Mouse (Mus musculus) limb, embryonic 14.5 days (tissue): ENCODE data around the gene Ciart. TPM values are rescaled to one million over a fixed set of nuclear protein-coding genes. Genes with fewer than 3 reads are reported as not detected.

Experiments
- ATAC-seq: fragments of 200-750 bp; cut with Nextera tagmentation; 2 replicates; pipeline ENCODE4 v1.8.0; 2017; ENCODE audit warnings: low read depth, moderate number of reproducible peaks, moderate TSS enrichment; ENCODE audit not compliant: low FRiP score
- DNase-seq: peaks from one replicate; pipeline ENCODE4 v3.0.0-alpha.2; 2015; ENCODE audit warnings: low spot score
- H3K27ac ChIP-seq: fragments of 300-500 bp; sonication (generic); replicated peaks from 2 replicates; pipeline ENCODE4 v1.5.1; 2014; ENCODE audit warnings: low read depth, mild to moderate bottlenecking, low read length, moderate library complexity, mixed read lengths
- H3K27me3 ChIP-seq: fragments of 300-500 bp; sonication (generic); 2 replicates; pipeline ENCODE4 v1.6.1; 2014; ENCODE audit warnings: low read length, mixed read lengths; ENCODE audit not compliant: control insufficient read depth, insufficient read depth
- H3K36me3 ChIP-seq: fragments of 300-500 bp; sonication (generic); 2 replicates; pipeline ENCODE4 v1.6.1; 2014; ENCODE audit warnings: mild to moderate bottlenecking, low read length, moderate library complexity, mixed read lengths; ENCODE audit not compliant: control insufficient read depth, insufficient read depth
- H3K4me1 ChIP-seq: fragments of 300-500 bp; sonication (generic); 2 replicates; pipeline ENCODE4 v1.6.1; 2014; ENCODE audit warnings: antibody characterized with exemption, low read length, mixed read lengths; ENCODE audit not compliant: control insufficient read depth, insufficient read depth
- H3K4me2 ChIP-seq: fragments of 300-500 bp; sonication (generic); replicated peaks from 2 replicates; pipeline ENCODE4 v1.6.1; 2014; ENCODE audit warnings: low read depth, mild to moderate bottlenecking, low read length, moderate library complexity; ENCODE audit not compliant: severe bottlenecking
- H3K4me3 ChIP-seq: fragments of 300-500 bp; sonication (generic); replicated peaks from 2 replicates; pipeline ENCODE4 v1.5.1; 2014; ENCODE audit warnings: low read length
- H3K9ac ChIP-seq: fragments of 300-500 bp; sonication (generic); 2 replicates; pipeline ENCODE4 v1.6.1; 2014; ENCODE audit warnings: mild to moderate bottlenecking, low read depth, low read length, moderate library complexity; ENCODE audit not compliant: severe bottlenecking
- H3K9me3 ChIP-seq: fragments of 300-500 bp; sonication (generic); 2 replicates; pipeline ENCODE4 v1.6.1; 2016; ENCODE audit warnings: low read length; ENCODE audit not compliant: control insufficient read depth
- POLR2A ChIP-seq: fragments of 200-500 bp; IDR thresholded peaks from 2 replicates; pipeline ENCODE4 v1.8.0; 2012; ENCODE audit warnings: inconsistent platforms, mild to moderate bottlenecking, moderate library complexity, borderline replicate concordance; ENCODE audit not compliant: insufficient read depth, insufficient read length; ENCODE audit errors: extremely low read depth
- WGBS: fragments of 180-500 bp; shearing (Covaris S2); extraction: QIAGEN DNeasy Blood & Tissue Kit; methylation state at CpG from one replicate; pipeline ENCODE4 v1.1.7; 2014; 5-methylcytosine and 5-hydroxymethylcytosine counted together
- polyA plus RNA-seq, 2 experiments: library from polyadenylated mRNA; depleted of rRNA in 1 of 2; stranded (reverse) in 1 of 2; unstranded in 1 of 2; fragments of >200 nt; fragmentation: Nextera tagmentation in 1 of 2; extraction: Ambion mirVana in 1 of 2; gene quantifications; 2 replicates each; pipeline versions ENCODE4 v1.2.1 to v1.2.3; 2012 to 2014

Ciart gene
- polyA plus RNA-seq, 2 experiments = 4.4 to 8.4 TPM

- TF ChIP-seq POLR2A = no peak
- ATAC-seq = no peak
- no peaks in the 10 kb centered on the region for H3K4me1 ChIP-seq
- no peak overlapping the region for H3K27ac ChIP-seq
- H3K4me2 ChIP-seq = no peak overlapping the region
- no peaks in the 10 kb centered on the region for H3K9me3 ChIP-seq
- DNase-seq = no peak
- H3K9ac ChIP-seq = no peak overlapping the region
- no peaks in the 10 kb centered on the region for H3K27me3 ChIP-seq
- WGBS = 93% methylated on average over 4 of the region's 4 CpGs
- no peak overlapping the region for H3K4me3 ChIP-seq
- peaks cover 61% of the 10 kb centered on the region for H3K36me3 ChIP-seq
These were observed 53.0 kb downstream of the Ciart start for GRCm38 (mm10) chr3:95829053-95829452.

Other genes starting within 250 kb of the Ciart start
- gene Mcl1, start 223.5 kb downstream of the Ciart start, polyA plus RNA-seq (2012; rRNA removed) = 64.5 and 72.1 TPM in 2 replicates
- gene Mcl1, start 223.5 kb downstream of the Ciart start, polyA plus RNA-seq (2014; fragmentation: Nextera tagmentation; extraction: Ambion mirVana) = 67.8 and 73.5 TPM in 2 replicates
- gene Adamtsl4, start 194.3 kb downstream of the Ciart start, polyA plus RNA-seq (2012; rRNA removed) = 3.3 and 3.6 TPM in 2 replicates
- 2.8 and 3.4 TPM in 2 replicates for gene Adamtsl4, start 194.3 kb downstream of the Ciart start, polyA plus RNA-seq (2014; fragmentation: Nextera tagmentation; extraction: Ambion mirVana)
- gene Ecm1, start 142.7 kb downstream of the Ciart start, polyA plus RNA-seq (2012; rRNA removed) = 16.2 and 21.9 TPM in 2 replicates
- 11.8 and 12.5 TPM in 2 replicates for gene Ecm1, start 142.7 kb downstream of the Ciart start, polyA plus RNA-seq (2014; fragmentation: Nextera tagmentation; extraction: Ambion mirVana)
- 38.4 and 40.9 TPM in 2 replicates for gene Tars2, start 122.0 kb downstream of the Ciart start, polyA plus RNA-seq (2012; rRNA removed)
- gene Tars2, start 122.0 kb downstream of the Ciart start, polyA plus RNA-seq (2014; fragmentation: Nextera tagmentation; extraction: Ambion mirVana) = 39.6 and 40.3 TPM in 2 replicates
- gene Rprd2, start 63.4 kb downstream of the Ciart start, polyA plus RNA-seq (2012; rRNA removed) = 22.0 and 23.3 TPM in 2 replicates
- gene Rprd2, start 63.4 kb downstream of the Ciart start, polyA plus RNA-seq (2014; fragmentation: Nextera tagmentation; extraction: Ambion mirVana) = 19.9 and 24.8 TPM in 2 replicates
- 44.1 and 53.8 TPM in 2 replicates for gene Prpf3, start 26.4 kb downstream of the Ciart start, polyA plus RNA-seq (2012; rRNA removed)
- gene Prpf3, start 26.4 kb downstream of the Ciart start, polyA plus RNA-seq (2014; fragmentation: Nextera tagmentation; extraction: Ambion mirVana) = 46.1 and 50.9 TPM in 2 replicates
- 113 and 155 TPM in 2 replicates for gene Mrps21, start 10.7 kb downstream of the Ciart start, polyA plus RNA-seq (2012; rRNA removed)
- gene Mrps21, start 10.7 kb downstream of the Ciart start, polyA plus RNA-seq (2014; fragmentation: Nextera tagmentation; extraction: Ambion mirVana) = 294 and 303 TPM in 2 replicates
- gene BC028528, start 9.8 kb upstream of the Ciart start, polyA plus RNA-seq (2012; rRNA removed) = 16.6 and 20.6 TPM in 2 replicates
- gene BC028528, start 9.8 kb upstream of the Ciart start, polyA plus RNA-seq (2014; fragmentation: Nextera tagmentation; extraction: Ambion mirVana) = 16.6 and 21.1 TPM in 2 replicates
- gene Aph1a, start 11.7 kb upstream of the Ciart start, polyA plus RNA-seq (2012; rRNA removed) = 116 and 150 TPM in 2 replicates
- 35.8 and 36.1 TPM in 2 replicates for gene Aph1a, start 11.7 kb upstream of the Ciart start, polyA plus RNA-seq (2014; fragmentation: Nextera tagmentation; extraction: Ambion mirVana)
- gene Car14, start 22.4 kb upstream of the Ciart start, polyA plus RNA-seq (2012; rRNA removed) = 11.3 and 14.9 TPM in 2 replicates
- gene Car14, start 22.4 kb upstream of the Ciart start, polyA plus RNA-seq (2014; fragmentation: Nextera tagmentation; extraction: Ambion mirVana) = 11.5 and 16.4 TPM in 2 replicates
- 97.0 and 137 TPM in 2 replicates for gene Anp32e, start 47.0 kb upstream of the Ciart start, polyA plus RNA-seq (2012; rRNA removed)
- 55.0 and 66.2 TPM in 2 replicates for gene Anp32e, start 47.0 kb upstream of the Ciart start, polyA plus RNA-seq (2014; fragmentation: Nextera tagmentation; extraction: Ambion mirVana)
- gene Plekho1, start 113.8 kb upstream of the Ciart start, polyA plus RNA-seq (2012; rRNA removed) = 115 and 120 TPM in 2 replicates
- gene Plekho1, start 113.8 kb upstream of the Ciart start, polyA plus RNA-seq (2014; fragmentation: Nextera tagmentation; extraction: Ambion mirVana) = 38.0 and 47.8 TPM in 2 replicates
- 13.8 and 16.5 TPM in 2 replicates for gene Vps45, start 176.2 kb upstream of the Ciart start, polyA plus RNA-seq (2012; rRNA removed)
- gene Vps45, start 176.2 kb upstream of the Ciart start, polyA plus RNA-seq (2014; fragmentation: Nextera tagmentation; extraction: Ambion mirVana) = 26.9 and 27.0 TPM in 2 replicates
- 14.0 and 14.3 TPM in 2 replicates for gene Otud7b, start 222.3 kb upstream of the Ciart start, polyA plus RNA-seq (2012; rRNA removed)
- 20.9 and 24.7 TPM in 2 replicates for gene Otud7b, start 222.3 kb upstream of the Ciart start, polyA plus RNA-seq (2014; fragmentation: Nextera tagmentation; extraction: Ambion mirVana)